Mouse (Mus musculus) liver, embryonic 14.5 days (tissue): ENCODE results near the gene Ror2.

Experiments used
- CTCF ChIP-seq: IDR thresholded peaks from 2 replicates; pipeline ENCODE4 v1.5.1; 2016; ENCODE audit warnings: antibody characterized with exemption, low read depth, control low read depth
- EP300 ChIP-seq: IDR thresholded peaks from 2 replicates; pipeline ENCODE4 v1.6.1; 2016; ENCODE audit warnings: antibody characterized with exemption, low read depth

GRCm38 (mm10) chr13:53305256-53305655 lies 19.3 kb upstream of the Ror2 start:
- TF ChIP-seq CTCF (no peak), EP300 (no peak)
